Mouse (Mus musculus) heart, adult 2 months (tissue): ENCODE measurements around the gene Ticrr.

Experiments
- CTCF ChIP-seq: fragments of 200-600 bp; IDR thresholded peaks from 2 replicates; pipeline ENCODE4 v1.8.1; 2022; ENCODE audit warnings: antibody characterized with exemption, mild to moderate bottlenecking, moderate library complexity
- EP300 ChIP-seq: fragments of 200-500 bp; IDR thresholded peaks from 2 replicates; pipeline ENCODE4 v1.6.1; 2011; ENCODE audit warnings: low read depth, low read length, control low read depth; ENCODE audit not compliant: insufficient read depth
- POLR2A ChIP-seq: fragments of 200-500 bp; IDR thresholded peaks from 2 replicates; pipeline ENCODE4 v1.6.1; 2011; ENCODE audit warnings: mild to moderate bottlenecking, low read depth, low read length, control low read depth; ENCODE audit not compliant: insufficient read depth

DNA sequence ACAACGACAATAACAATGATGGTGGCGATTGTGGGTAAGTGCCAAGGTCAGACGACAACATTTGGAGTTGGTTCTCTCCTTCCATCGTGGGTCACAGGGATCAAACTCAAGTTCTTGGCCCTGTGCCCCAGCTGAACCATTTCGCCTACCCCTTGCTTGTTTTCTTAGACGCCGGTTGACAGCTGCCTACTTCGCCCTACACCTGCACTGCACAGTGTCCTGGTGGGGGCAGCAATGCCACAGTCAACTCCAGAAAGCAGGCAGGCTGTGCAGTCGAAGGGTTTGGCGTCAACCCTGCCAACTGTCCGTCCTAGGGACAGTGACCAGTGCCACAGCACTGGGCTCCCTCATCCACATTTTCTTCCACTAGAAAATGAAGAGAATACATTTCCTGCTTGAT is 46.7 kb upstream of the Ticrr start:
- TF ChIP-seq CTCF = peak; percentile 25; the same call in 1 of the 2 replicates
- no peak for TF ChIP-seq POLR2A
- no peak for TF ChIP-seq EP300
